Mouse (Mus musculus) thymus, adult 2 months (tissue): ENCODE measurements around the gene Dst. TPM values are rescaled to one million over a fixed set of nuclear protein-coding genes. Genes with fewer than 3 reads are reported as not detected.
A peak's percentile ranks its signal among the peaks of the same experiment; 100 is the strongest.

Source experiments
- DNase-seq: peaks from one replicate; pipeline ENCODE4 v3.0.0; 2021
- H3K27ac ChIP-seq: fragments of 200-500 bp; 2 replicates; pipeline ENCODE4 v1.5.1; 2012; ENCODE audit warnings: low read length, control low read depth; ENCODE audit not compliant: control insufficient read depth, insufficient read depth
- H3K27me3 ChIP-seq: fragments of 200-500 bp; 2 replicates; pipeline ENCODE4 v1.6.1; 2012; ENCODE audit warnings: mild to moderate bottlenecking, low read length, moderate library complexity, mixed read lengths; ENCODE audit not compliant: control insufficient read depth, insufficient read depth
- H3K36me3 ChIP-seq: fragments of 200-500 bp; 2 replicates; pipeline ENCODE4 v1.6.1; 2012; ENCODE audit warnings: mild to moderate bottlenecking, low read length, moderate library complexity; ENCODE audit not compliant: control insufficient read depth, insufficient read depth
- H3K4me1 ChIP-seq: fragments of 200-500 bp; replicated peaks from 2 replicates; pipeline ENCODE4 v1.6.1; 2012; ENCODE audit warnings: low read length; ENCODE audit not compliant: control insufficient read depth, insufficient read depth
- H3K4me3 ChIP-seq: fragments of 200-500 bp; 2 replicates; pipeline ENCODE4 v1.5.1; 2012; ENCODE audit warnings: mild to moderate bottlenecking, low read length, control low read depth, moderate library complexity; ENCODE audit not compliant: control insufficient read depth, insufficient read depth
- CTCF ChIP-seq: fragments of 200-500 bp; IDR thresholded peaks from 2 replicates; pipeline ENCODE4 v1.5.1; 2012; ENCODE audit warnings: mild to moderate bottlenecking, control low read depth, low read length, moderate library complexity, borderline replicate concordance; ENCODE audit not compliant: control insufficient read depth, poor library complexity, insufficient read depth; ENCODE audit errors: extremely low read depth
- POLR2A ChIP-seq: fragments of 200-500 bp; IDR thresholded peaks from 2 replicates; pipeline ENCODE4 v1.6.1; 2012; ENCODE audit warnings: mild to moderate bottlenecking, low read length, control low read depth, moderate library complexity; ENCODE audit not compliant: control insufficient read depth, poor library complexity, insufficient read depth; ENCODE audit errors: extremely low read depth
- WGBS: fragments of 180-500 bp; shearing (Covaris S2); methylation state at CpG from one replicate; pipeline ENCODE4 v1.1.7; 2018; 5-methylcytosine and 5-hydroxymethylcytosine counted together
- polyA plus RNA-seq: library from polyadenylated mRNA; depleted of rRNA; stranded (reverse); fragments of >200 nt; gene quantifications from 2 replicates; pipeline ENCODE4 v1.2.3, GENCODE M21; 2012

Dst gene
- polyA plus RNA-seq, 1 experiment = 24.2 TPM

GRCm38 (mm10) chr1:34124376-34124775 is 216.4 kb downstream of the Dst start:
- Histone ChIP-seq H3K27me3 (no peaks in the 10 kb centered on the region), H3K4me1 (no peaks in the 10 kb centered on the region), H3K4me3 (no peak overlapping the region), H3K36me3 (no peaks in the 10 kb centered on the region), H3K27ac (no peak overlapping the region)
- TF ChIP-seq POLR2A = no peak
- TF ChIP-seq CTCF = no peak
- 96% methylated on average over 7 of the region's 7 CpGs for WGBS
- no peak for DNase-seq

DNA sequence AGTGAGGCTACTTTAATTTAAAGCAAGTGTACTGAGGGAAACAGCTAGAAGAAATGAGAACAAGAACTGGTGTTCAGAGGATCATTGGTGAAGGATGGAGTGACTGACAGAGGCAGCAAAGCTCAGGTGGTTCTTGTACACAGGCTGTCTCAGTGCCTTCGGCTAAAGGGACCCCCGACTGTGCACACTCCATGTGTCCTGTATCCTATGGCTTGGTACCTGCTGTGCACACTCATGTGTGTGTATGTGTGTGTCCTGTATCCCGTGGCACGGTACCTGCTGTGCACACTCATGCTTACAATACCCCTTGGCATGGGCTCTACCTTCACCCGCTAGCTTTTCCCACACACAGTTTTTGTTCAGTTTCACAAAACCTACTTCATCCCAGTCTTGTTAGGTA is 217.1 kb downstream of the Dst start:
- Histone ChIP-seq H3K27me3 (no peaks in the 10 kb centered on the region), H3K4me1 (no peaks in the 10 kb centered on the region), H3K27ac (no peak overlapping the region), H3K4me3 (no peak overlapping the region), H3K36me3 (no peaks in the 10 kb centered on the region)
- DNase-seq = no peak
- WGBS = 97% methylated on average over 5 of the region's 5 CpGs
- TF ChIP-seq POLR2A = no peak
- TF ChIP-seq CTCF = no peak

DNA sequence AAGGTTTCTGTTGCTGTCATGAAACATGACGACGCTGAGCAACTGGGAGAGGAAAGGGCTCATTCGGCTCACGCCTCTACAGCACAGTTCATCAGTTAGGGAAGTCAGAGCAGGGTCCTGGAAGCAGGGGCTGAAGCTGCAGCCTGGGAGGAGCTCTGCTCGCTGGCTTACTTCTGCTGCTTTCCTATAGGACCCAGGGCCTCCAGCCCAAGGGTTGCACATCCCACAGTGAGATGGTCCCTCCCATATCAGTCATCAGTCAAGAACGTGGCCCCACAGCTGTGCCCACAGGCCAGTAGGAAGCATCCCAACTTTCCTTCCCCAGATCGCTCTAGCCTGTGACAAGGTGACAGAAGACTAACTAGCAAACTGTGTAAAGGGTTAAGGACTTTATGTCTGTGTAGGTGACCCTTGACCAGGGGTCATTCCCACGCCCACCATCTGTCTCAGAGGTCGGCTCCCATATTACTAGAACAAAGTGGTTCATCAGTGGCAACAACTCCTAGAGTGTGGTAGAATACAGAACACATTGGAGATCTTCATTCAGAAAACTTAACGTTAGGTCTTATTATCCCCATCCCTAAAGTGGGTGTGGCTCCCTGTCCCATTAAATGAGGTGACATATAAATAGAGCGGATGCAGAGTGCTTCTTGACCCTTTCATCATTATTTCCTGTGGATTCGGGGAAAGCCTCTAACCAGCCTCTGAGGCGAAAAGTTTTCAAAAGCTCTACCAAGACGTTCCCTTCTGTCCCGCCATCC is 219.9 kb downstream of the Dst start:
- TF ChIP-seq CTCF (no peak), POLR2A (no peak)
- no peaks in the 10 kb centered on the region for H3K4me1 ChIP-seq
- 92% methylated on average over 15 of the region's 15 CpGs for WGBS
- DNase-seq = no peak
- no peaks in the 10 kb centered on the region for H3K27me3 ChIP-seq
- no peaks in the 10 kb centered on the region for H3K36me3 ChIP-seq
- peak overlapping the region; percentile 35; the same call in 1 of the 2 replicates for H3K27ac ChIP-seq
- no peak overlapping the region for H3K4me3 ChIP-seq

DNA sequence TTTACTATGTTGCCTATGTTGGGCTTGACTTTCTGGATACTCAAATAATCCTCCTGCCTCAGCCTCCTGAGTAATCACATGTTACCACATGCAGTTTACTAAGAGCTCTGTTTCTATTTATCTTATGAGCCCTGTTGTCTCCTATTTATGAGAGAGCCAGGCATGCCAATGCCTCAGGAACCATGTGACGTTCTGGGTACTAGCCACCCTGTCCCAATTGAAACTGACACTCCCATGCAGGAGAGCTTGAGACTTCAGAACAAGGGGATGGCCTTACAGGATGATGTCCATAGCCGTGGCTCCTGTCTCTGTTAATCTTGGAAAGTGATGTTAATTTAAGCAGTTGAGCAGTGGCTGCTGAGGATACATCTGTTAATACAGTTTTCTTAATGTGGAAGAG is 220.8 kb downstream of the Dst start:
- no peak for DNase-seq
- H3K4me3 ChIP-seq = no peak overlapping the region
- H3K27me3 ChIP-seq = no peaks in the 10 kb centered on the region
- H3K36me3 ChIP-seq = no peaks in the 10 kb centered on the region
- H3K27ac ChIP-seq = no peak overlapping the region
- no peaks in the 10 kb centered on the region for H3K4me1 ChIP-seq
- TF ChIP-seq CTCF (no peak), POLR2A (no peak)
- 88% methylated on average over 2 of the region's 2 CpGs for WGBS

- Histone ChIP-seq H3K36me3 (no peaks in the 10 kb centered on the region), H3K4me1 (no peaks in the 10 kb centered on the region), H3K27ac (no peak overlapping the region), H3K27me3 (no peaks in the 10 kb centered on the region), H3K4me3 (no peak overlapping the region)
- TF ChIP-seq POLR2A (no peak), CTCF (no peak)
- WGBS = 94% methylated on average over 9 of the region's 9 CpGs
- DNase-seq = no peak
Observed at GRCm38 (mm10) chr1:34129691-34130090, 221.7 kb downstream of the Dst start.

- no peak for DNase-seq
- H3K27ac ChIP-seq = no peak overlapping the region
- TF ChIP-seq CTCF (no peak), POLR2A (no peak)
- no peaks in the 10 kb centered on the region for H3K27me3 ChIP-seq
- no peak overlapping the region for H3K4me3 ChIP-seq
- no peaks in the 10 kb centered on the region for H3K4me1 ChIP-seq
- WGBS = 74% methylated on average over 10 of the region's 10 CpGs
- no peaks in the 10 kb centered on the region for H3K36me3 ChIP-seq
Observed at GRCm38 (mm10) chr1:34130804-34131203, 222.8 kb downstream of the Dst start.

DNA sequence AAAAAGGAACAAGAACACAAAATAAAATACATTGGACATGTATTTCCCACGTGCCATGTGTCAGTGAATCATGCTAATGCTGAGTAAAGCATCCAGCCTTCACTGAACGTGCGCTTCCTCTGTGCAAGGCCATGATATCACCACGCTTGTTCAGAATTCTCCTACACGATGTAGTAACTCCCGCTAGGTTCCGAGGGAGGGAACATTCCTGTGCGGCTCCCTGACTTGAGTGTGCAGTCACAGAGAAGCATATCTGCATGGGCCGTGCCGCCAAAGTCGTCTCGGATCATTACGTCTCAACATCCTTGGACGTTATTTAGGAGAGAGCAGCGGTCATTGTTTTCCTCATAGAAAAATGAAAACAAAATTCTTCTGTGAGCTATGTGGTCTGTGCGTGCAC is 224.8 kb downstream of the Dst start:
- H3K27me3 ChIP-seq = no peaks in the 10 kb centered on the region
- no peak overlapping the region for H3K27ac ChIP-seq
- DNase-seq = no peak
- no peaks in the 10 kb centered on the region for H3K4me1 ChIP-seq
- TF ChIP-seq CTCF (no peak), POLR2A (no peak)
- 93% methylated on average over 16 of the region's 16 CpGs for WGBS
- H3K36me3 ChIP-seq = no peaks in the 10 kb centered on the region
- H3K4me3 ChIP-seq = no peak overlapping the region
